Mouse (Mus musculus): ENCODE results near the gene Cnot6l.

- TF ChIP-seq CTCF (conservative IDR thresholded peaks at IDR 0.05; ENCODE audit: insufficient read depth, insufficient read length, low read depth, low read length) (no peak), POLR2A (IDR thresholded peaks at IDR 0.05; ENCODE audit: low read depth, low read length) (no peak)
Measured at GRCm38 (mm10) chr5:96142351-96142750, 21.6 kb downstream of the Cnot6l start.
